Mouse (Mus musculus): Measurements from ENCODE around the gene Agpat4. TPM values are rescaled to one million over a fixed set of nuclear protein-coding genes. Genes with fewer than 3 reads are reported as not detected.

Agpat4 gene
- polyA plus RNA-seq, 1 experiment: 11.5 TPM

DNA sequence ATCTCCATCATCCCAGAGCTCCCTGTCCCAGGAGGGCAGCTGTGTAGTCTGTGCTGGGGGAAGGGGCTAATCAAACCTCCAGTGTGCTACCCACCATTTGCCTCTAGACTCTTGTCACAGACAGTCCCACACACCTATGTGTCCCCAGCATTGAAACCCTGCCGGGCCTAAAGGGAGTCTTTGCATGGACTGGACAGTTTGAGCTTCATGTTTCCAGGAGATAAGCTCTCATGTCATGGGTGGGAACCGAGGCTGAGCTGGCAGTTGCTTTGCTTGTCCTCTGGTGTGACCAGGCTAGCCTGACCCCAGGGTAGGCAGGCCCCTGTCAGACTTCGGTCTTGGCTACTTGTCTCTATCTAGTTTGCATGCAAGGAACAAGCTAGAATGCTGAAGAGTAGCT lies 87.7 kb downstream of the Agpat4 start:
- Histone ChIP-seq H3K4me3 (ENCODE audit: control insufficient read depth, insufficient read depth, low read length) (no peak overlapping the region), H3K36me3 (ENCODE audit: control insufficient read depth, insufficient read depth, low read length) (no peaks in the 10 kb centered on the region), H3K27ac (ENCODE audit: control insufficient read depth, insufficient read depth, low read length) (no peak overlapping the region), H3K27me3 (ENCODE audit: control insufficient read depth, insufficient read depth, low read length) (no peaks in the 10 kb centered on the region), H3K4me1 (replicated peaks; ENCODE audit: control insufficient read depth, insufficient read depth, low read length) (peaks cover 27% of the 10 kb centered on the region)
- no peak for DNase-seq
- TF ChIP-seq CTCF (IDR thresholded peaks at IDR 0.05; ENCODE audit: borderline replicate concordance, control insufficient read depth, extremely low read depth, insufficient read depth, low read length, poor library complexity) (no peak), POLR2A (IDR thresholded peaks at IDR 0.05; ENCODE audit: control insufficient read depth, extremely low read depth, insufficient read depth, low read length, poor library complexity) (no peak)
- WGBS: 69% methylated on average over 3 of the region's 3 CpGs

DNA sequence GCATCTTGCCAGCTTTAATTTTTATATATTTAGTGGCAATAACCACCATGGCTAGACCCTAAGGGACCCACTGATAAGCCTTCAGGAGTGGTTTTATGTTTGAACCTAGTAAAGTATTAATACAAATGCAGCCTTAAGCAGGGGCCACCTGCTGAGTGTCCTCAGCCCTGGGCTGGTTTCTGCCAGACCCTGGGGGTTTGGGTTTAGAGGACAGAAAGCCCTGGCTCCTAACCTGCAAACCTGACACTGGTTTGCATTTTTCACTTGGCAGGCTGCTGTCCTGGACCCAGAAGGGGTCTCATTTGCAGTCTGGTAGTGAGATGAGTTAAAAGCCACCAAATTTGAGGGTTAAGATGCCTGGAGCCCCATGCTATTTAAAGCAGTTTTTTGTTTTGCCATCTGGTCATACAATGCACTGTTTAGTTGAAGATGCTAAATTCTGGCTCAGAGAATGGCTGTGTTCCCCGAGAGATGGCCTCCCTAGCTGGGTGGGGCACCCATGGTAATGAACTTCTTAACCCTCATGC lies 88.6 kb downstream of the Agpat4 start:
- no peak overlapping the region for H3K27ac ChIP-seq (ENCODE audit: control insufficient read depth, insufficient read depth, low read length)
- H3K4me3 ChIP-seq (ENCODE audit: control insufficient read depth, insufficient read depth, low read length): no peak overlapping the region
- TF ChIP-seq POLR2A (IDR thresholded peaks at IDR 0.05; ENCODE audit: control insufficient read depth, extremely low read depth, insufficient read depth, low read length, poor library complexity): no peak
- TF ChIP-seq CTCF (IDR thresholded peaks at IDR 0.05; ENCODE audit: borderline replicate concordance, control insufficient read depth, extremely low read depth, insufficient read depth, low read length, poor library complexity): no peak
- H3K4me1 ChIP-seq (replicated peaks; ENCODE audit: control insufficient read depth, insufficient read depth, low read length): peaks cover 25% of the 10 kb centered on the region
- H3K36me3 ChIP-seq (ENCODE audit: control insufficient read depth, insufficient read depth, low read length): no peaks in the 10 kb centered on the region
- no peaks in the 10 kb centered on the region for H3K27me3 ChIP-seq (ENCODE audit: control insufficient read depth, insufficient read depth, low read length)
- 72% methylated on average over 1 of the region's 1 CpGs for WGBS
- no peak for DNase-seq

DNA sequence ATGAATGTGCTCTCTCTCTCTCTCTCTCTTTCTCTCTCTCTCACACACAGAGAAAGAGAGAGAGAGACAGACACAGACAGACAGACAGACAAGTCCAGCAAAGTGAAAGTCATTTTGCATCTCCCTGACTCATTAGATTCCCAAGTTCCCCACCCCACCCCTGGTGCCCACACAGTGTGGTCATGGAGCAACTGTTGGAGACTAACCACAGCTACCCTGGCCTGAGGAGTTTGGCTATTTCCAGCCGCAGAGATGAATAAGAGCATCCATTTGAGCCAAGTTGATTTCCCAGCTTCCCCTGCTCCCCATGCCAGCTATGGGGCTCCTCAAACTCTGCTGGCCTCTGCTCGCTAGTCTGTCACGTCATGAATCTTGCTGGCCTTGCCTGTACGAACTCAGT lies 91.0 kb downstream of the Agpat4 start:
- H3K27ac ChIP-seq (ENCODE audit: control insufficient read depth, insufficient read depth, low read length): no peak overlapping the region
- no peak overlapping the region for H3K4me3 ChIP-seq (ENCODE audit: control insufficient read depth, insufficient read depth, low read length)
- TF ChIP-seq POLR2A (IDR thresholded peaks at IDR 0.05; ENCODE audit: control insufficient read depth, extremely low read depth, insufficient read depth, low read length, poor library complexity) (no peak), CTCF (IDR thresholded peaks at IDR 0.05; ENCODE audit: borderline replicate concordance, control insufficient read depth, extremely low read depth, insufficient read depth, low read length, poor library complexity) (no peak)
- 88% methylated on average over 4 of the region's 4 CpGs for WGBS
- no peak for DNase-seq
- H3K27me3 ChIP-seq (ENCODE audit: control insufficient read depth, insufficient read depth, low read length): no peaks in the 10 kb centered on the region
- no peaks in the 10 kb centered on the region for H3K36me3 ChIP-seq (ENCODE audit: control insufficient read depth, insufficient read depth, low read length)
- peaks cover 22% of the 10 kb centered on the region for H3K4me1 ChIP-seq (replicated peaks; ENCODE audit: control insufficient read depth, insufficient read depth, low read length)

DNA sequence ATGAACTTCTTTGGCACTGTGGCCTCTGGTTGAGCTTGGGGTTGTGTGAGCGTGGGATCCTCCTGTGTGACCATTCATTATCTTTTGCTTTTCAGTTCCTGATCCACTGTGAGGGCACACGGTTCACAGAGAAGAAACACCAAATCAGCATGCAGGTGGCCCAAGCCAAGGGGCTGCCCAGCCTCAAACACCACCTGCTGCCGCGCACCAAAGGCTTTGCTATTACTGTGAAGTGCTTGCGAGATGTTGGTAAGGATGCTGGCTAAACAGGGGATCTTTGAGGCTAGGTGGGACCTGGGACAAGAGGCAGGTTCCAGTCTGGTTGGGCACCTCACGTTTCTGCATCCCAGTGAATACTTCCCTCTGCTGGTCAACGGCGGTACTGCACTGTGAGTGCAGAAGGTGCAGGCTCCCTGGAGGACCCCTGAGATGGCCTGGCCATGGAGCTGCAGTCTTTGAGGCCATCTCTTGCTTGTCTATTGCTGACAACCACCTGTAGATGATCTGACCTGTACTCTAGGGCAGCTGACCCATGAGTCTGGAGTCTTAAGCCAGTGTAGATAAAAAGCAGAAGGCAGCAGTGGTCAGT lies 92.1 kb downstream of the Agpat4 start:
- Histone ChIP-seq H3K4me3 (ENCODE audit: control insufficient read depth, insufficient read depth, low read length) (no peak overlapping the region), H3K27ac (ENCODE audit: control insufficient read depth, insufficient read depth, low read length) (no peak overlapping the region), H3K27me3 (ENCODE audit: control insufficient read depth, insufficient read depth, low read length) (no peaks in the 10 kb centered on the region), H3K4me1 (replicated peaks; ENCODE audit: control insufficient read depth, insufficient read depth, low read length) (peaks cover 13% of the 10 kb centered on the region), H3K36me3 (ENCODE audit: control insufficient read depth, insufficient read depth, low read length) (no peaks in the 10 kb centered on the region)
- peak; percentile 91 for DNase-seq
- 38% methylated on average over 8 of the region's 8 CpGs for WGBS
- TF ChIP-seq CTCF (IDR thresholded peaks at IDR 0.05; ENCODE audit: borderline replicate concordance, control insufficient read depth, extremely low read depth, insufficient read depth, low read length, poor library complexity) (peak; percentile 97), POLR2A (IDR thresholded peaks at IDR 0.05; ENCODE audit: control insufficient read depth, extremely low read depth, insufficient read depth, low read length, poor library complexity) (no peak)

DNA sequence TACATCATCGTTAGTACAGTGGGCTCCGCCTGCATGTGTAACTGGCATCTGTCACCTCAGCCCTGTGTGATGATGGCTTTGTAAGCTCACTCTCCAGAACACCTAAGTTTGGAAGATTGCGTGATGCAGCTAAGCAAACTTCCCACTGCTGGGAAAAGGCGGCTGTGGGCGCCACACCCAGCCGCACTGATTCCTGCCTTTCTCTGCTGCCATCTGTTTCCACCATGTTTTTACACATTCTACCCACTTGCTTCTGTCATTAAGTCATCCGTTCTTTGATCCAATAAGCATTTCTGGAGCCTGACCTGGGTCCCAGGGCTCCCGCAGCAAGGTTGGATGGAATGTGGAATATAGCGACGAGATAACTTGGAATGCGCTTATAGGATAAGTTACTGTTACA lies 93.4 kb downstream of the Agpat4 start:
- no peak for TF ChIP-seq POLR2A (IDR thresholded peaks at IDR 0.05; ENCODE audit: control insufficient read depth, extremely low read depth, insufficient read depth, low read length, poor library complexity)
- TF ChIP-seq CTCF (IDR thresholded peaks at IDR 0.05; ENCODE audit: borderline replicate concordance, control insufficient read depth, extremely low read depth, insufficient read depth, low read length, poor library complexity): no peak
- Histone ChIP-seq H3K36me3 (ENCODE audit: control insufficient read depth, insufficient read depth, low read length) (no peaks in the 10 kb centered on the region), H3K27ac (ENCODE audit: control insufficient read depth, insufficient read depth, low read length) (no peak overlapping the region), H3K4me3 (ENCODE audit: control insufficient read depth, insufficient read depth, low read length) (no peak overlapping the region), H3K4me1 (replicated peaks; ENCODE audit: control insufficient read depth, insufficient read depth, low read length) (peaks cover 6% of the 10 kb centered on the region), H3K27me3 (ENCODE audit: control insufficient read depth, insufficient read depth, low read length) (no peaks in the 10 kb centered on the region)
- DNase-seq: no peak
- 98% methylated on average over 11 of the region's 11 CpGs for WGBS

DNA sequence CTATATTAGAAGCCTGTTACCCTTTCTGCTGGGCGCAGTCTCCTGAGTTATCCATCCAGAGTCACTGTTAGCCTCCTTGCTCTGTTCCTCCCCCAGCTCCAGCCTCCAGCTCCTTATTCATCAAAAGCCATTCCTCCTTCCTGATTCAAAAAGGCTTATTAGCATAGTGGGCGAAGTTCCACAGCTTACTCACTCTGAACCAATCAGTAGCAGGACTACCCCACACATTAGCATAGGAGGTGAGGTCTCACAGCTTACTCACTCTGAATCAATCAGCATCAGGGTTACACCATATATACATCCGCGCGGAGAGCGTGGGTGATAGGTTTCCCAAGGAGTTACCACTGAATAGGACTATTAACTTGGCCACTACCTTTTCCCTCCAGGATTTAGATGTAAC lies 93.8 kb downstream of the Agpat4 start:
- Histone ChIP-seq H3K4me1 (replicated peaks; ENCODE audit: control insufficient read depth, insufficient read depth, low read length) (peaks cover 6% of the 10 kb centered on the region), H3K36me3 (ENCODE audit: control insufficient read depth, insufficient read depth, low read length) (no peaks in the 10 kb centered on the region), H3K27me3 (ENCODE audit: control insufficient read depth, insufficient read depth, low read length) (no peaks in the 10 kb centered on the region), H3K4me3 (ENCODE audit: control insufficient read depth, insufficient read depth, low read length) (no peak overlapping the region), H3K27ac (ENCODE audit: control insufficient read depth, insufficient read depth, low read length) (no peak overlapping the region)
- no peak for DNase-seq
- TF ChIP-seq POLR2A (IDR thresholded peaks at IDR 0.05; ENCODE audit: control insufficient read depth, extremely low read depth, insufficient read depth, low read length, poor library complexity) (no peak), CTCF (IDR thresholded peaks at IDR 0.05; ENCODE audit: borderline replicate concordance, control insufficient read depth, extremely low read depth, insufficient read depth, low read length, poor library complexity) (no peak)
- 95% methylated on average over 6 of the region's 6 CpGs for WGBS

DNA sequence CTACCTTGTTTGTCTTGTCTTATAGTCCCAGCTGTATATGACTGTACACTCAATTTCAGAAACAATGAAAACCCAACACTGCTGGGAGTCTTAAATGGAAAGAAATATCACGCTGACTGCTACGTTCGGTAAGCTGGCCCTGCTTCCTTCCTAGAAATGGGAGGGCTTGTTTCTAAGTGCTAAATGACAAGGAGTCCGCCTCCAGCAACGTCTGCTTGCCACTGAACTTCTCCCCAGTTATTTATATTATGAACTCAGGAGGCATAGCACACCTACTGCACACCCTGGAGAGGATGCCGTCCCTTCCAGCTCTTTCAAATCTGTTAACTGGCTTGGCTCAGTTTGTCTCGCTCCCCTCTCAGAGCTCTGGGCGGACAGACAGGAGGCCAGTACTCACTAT lies 94.9 kb downstream of the Agpat4 start:
- Histone ChIP-seq H3K4me3 (ENCODE audit: control insufficient read depth, insufficient read depth, low read length) (no peak overlapping the region), H3K27me3 (ENCODE audit: control insufficient read depth, insufficient read depth, low read length) (no peaks in the 10 kb centered on the region), H3K4me1 (replicated peaks; ENCODE audit: control insufficient read depth, insufficient read depth, low read length) (no peaks in the 10 kb centered on the region), H3K36me3 (ENCODE audit: control insufficient read depth, insufficient read depth, low read length) (no peaks in the 10 kb centered on the region), H3K27ac (ENCODE audit: control insufficient read depth, insufficient read depth, low read length) (no peak overlapping the region)
- TF ChIP-seq POLR2A (IDR thresholded peaks at IDR 0.05; ENCODE audit: control insufficient read depth, extremely low read depth, insufficient read depth, low read length, poor library complexity) (no peak), CTCF (IDR thresholded peaks at IDR 0.05; ENCODE audit: borderline replicate concordance, control insufficient read depth, extremely low read depth, insufficient read depth, low read length, poor library complexity) (no peak)
- no peak for DNase-seq
- 93% methylated on average over 8 of the region's 8 CpGs for WGBS
